Mouse (Mus musculus) CD4-positive, CD25-positive, alpha-beta regulatory T cell, adult 2 months (primary cell): Measurements from ENCODE around the gene Pp2d1.

Experiments
- DNase-seq: peaks from one replicate; pipeline ENCODE4 v3.0.0-alpha.2; 2012; ENCODE audit warnings: low read depth, low spot score

The Pp2d1 gene

DNA sequence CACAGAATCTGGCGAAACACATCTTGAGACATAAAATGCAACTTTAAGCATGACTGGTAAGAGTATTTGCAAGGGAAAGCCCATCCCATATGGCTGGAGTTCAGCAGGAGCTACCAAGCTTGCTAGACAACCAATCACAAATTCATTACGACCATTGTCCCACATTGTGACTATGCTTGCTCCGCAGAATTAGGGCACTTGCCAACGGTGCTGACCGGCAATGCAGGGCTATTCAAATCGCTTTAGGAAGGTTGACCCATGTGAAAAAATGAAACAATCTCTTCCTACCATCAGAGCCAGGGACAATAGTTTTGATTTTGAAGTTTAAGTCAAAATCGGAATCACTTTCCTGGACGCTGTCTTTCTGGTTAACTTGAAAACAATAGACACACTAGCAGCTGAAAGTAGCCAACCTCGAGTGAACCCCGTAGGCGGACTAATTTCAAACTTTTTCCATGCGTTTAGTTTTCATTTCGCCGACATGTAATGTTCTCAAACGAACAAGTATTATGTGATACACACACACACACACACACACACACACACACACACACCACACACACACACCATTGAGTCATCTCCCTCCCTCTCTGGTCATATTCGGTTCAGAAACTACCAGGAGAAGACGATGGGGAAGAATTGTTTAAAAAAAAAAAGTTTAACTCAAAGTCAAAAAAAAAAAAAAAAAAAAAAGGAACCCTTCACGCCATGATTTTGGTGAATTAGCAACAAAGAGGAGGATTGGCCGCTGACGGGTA is 27.1 kb upstream of the Pp2d1 start, which contains the start of gene Kat2b:
Kat2b (plus strand) TSS at position 701 of the 758 bp plus-strand sequence.
- DNase-seq, result peak; percentile 73

DNA sequence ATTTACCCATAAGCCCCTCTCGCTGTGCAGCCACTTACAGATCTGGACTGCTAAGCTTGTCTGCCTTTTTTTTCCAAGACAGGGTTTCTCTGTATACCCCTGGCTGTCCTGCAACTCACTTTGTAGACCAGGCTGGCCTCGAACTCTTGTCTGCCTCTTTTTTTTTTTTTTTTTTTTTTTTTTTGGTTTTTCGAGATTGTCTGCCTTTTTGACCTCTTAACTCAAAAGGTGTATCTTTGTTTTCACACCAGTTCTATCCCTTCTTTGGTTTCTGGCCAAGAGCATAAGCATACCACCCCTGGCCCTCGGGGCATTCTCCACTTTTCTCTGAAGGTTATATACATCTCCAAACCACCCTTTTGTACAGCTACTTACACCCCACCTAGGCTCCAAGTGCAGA is 25.6 kb upstream of the Pp2d1 start:
- DNase-seq, result no peak

DNA sequence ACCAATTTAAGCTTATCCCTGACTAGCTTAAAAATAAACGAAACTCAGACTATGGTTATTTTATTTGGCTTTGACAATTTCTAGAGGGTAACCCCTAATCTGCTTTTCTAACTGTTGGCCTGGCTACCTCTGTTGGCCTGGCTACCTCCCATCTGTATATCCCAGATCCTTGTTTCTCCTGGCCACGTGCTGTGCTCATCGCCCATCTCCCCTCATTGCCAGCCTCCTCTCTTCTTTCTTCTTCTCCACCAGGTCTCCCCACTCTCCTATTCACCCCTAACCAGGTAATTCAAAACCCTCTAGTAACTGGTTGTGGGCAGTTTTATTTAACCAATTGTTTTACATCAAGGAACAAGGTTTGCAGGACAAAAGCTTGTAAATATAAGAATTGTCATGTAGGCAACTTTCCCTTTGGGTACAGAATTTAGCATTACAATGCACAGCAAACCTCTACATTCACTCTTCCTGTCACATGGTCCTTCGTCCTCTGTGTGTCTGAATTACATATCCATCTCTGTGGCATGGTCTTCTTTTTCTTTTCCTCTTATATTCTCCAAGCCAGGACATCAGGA is 22.3 kb upstream of the Pp2d1 start:
- DNase-seq, result no peak

DNA sequence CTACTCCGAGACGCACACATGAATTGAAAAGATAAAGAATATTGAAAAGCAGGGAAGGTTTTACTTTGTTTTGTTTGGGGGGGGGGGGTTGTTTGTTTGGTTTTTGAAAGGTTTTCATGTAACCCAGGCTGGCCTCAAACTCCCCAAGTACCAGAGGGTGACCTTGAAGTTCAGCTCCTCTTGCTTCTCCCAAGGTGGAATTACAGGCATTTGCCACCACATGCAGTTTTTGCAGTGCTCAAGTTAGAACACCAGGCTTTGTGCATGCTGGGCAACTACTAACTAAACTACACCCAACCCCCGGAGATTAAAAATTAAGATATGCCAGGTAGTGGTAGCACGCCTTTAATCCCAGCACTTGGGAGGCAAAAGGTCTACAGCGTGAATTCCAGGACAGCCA is 20.4 kb upstream of the Pp2d1 start:
- no peak for DNase-seq

DNA sequence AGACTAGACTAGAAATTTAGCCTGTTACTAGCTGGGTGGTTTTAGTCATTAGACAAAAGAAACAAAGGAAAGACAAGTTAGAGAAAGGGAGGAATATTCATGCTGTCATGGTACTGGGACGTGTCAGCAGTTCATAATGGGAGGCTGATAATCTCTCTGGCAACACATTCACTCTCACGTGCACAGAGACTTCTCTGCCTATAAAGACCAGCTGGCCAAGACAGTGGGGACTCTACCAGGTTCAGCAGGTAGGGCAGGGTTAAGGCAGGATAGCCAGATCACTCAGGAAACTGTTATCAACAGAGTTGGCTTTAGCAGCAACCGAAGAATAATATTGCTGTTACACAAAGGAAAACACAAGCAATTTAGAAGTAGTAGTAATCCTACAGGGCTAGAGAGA is 18.2 kb upstream of the Pp2d1 start:
- no peak for DNase-seq

DNA sequence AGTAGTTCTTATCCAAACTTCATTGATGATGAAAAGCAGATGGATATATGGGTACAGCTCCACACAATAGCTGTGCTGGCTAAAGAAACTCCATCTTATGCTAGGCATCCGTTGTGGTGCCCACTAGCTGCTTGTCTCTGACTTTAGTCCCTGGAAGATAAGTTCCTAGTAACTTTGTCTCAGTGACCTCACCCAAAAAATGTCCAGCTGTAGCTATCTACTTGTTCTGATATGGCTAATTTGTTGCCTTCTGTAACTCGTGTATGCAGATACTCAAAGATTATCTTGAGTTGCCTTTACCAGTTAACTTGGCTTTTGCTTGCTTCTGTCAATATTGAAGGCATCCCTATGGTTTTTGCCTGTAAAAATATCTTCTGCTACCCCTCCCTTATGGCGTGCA is 15.6 kb upstream of the Pp2d1 start:
- no peak for DNase-seq

DNA sequence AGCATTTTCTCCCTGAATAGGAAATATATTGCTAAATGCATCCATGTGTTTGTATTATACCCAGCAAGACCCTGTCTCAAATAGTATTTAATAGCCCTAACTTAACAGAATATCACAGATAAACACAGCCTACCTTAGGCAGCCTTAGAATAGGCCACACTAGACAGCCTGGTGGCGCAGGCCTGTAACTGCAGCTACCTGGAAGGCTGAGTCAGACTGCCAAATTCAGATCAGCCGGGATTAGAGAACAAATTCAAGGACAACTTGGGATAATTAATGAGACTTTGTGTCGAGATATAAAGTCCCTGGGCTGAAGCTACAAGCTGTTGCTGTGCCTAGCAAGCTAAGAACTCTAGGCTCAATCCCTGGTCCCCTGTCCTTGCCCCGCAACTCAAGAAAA is 14.8 kb upstream of the Pp2d1 start:
- peak; percentile 61 for DNase-seq

DNA sequence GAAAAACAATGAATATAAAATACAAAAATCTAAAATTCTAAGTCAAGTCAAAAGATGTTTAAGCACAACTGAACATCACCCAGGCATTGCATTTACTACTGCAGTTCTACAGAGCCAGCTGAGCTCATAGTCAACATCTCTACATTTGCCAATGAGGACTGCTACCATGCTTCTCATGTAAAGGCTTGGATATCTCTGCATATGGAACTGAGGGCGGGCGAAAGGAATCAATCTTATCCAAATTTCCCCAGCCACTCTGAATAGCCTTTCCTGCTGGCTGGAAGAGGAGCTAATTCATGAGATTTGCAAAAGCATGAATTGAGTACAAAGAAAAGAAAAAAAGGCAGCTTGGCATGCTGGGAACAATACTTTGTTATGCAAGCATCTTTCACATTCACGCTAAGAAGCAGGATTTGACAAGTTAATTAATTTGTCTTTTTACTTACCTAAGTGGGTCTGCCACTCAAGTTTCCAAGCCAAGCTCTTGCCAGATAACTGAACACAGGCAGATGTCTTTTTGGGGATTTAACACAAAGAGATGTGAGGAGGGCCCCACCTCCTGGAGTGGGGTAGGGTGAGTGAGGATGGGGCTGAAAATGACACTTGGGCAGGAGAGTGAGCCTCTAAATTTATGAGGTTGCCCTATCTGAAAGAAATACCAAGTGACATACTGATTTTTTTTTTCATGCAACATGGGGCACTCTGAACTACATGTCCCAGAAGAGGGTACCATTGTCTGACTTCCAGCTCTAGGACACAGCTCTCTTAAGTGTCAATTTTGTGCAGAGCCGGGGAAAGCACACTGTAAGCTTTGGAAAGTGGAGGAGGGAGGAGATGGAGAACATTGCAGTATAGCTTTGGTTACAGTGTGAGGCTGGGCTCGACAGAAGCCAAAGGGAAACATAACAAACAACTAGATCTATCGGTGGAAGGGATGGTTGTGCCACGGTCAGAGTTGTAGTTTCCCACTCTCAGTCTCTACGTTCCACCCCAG is 12.4 kb upstream of the Pp2d1 start:
- no peak for DNase-seq

DNA sequence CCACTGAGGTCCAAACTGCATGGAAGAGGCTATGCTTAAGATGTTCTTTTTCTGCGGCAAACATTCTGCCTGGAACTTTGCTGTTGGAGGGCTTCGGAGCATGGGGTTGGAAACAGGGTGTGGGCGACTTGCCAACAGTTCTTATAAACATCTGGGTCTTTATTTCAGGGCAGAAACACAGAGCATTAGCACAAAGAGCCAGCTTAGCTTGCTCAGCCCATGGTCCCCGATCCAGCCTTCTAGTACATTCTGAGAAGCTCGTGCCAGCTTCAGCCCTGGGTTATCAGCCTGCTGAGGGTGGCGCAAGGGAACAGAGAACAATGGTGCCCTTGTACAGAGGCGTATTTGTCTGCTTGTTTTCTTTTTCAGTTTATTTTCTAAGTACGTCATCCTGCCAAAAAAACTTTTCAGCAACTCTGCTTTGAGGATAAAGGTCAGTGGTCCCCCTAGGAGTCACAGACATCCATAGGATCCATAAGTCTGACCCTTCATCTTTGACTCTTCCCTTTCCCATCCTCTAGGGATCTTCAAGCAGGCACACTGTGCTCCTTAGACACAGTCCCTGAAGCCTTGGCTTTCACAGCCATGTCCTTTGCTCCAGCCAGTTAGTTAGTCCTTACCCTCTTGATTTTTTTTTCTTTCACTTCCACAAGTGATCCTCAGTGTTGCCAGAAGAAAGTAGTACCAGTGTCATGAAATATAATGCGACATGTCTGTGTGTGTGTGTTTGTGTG is 4.5 kb upstream of the Pp2d1 start:
- DNase-seq, result no peak

DNA sequence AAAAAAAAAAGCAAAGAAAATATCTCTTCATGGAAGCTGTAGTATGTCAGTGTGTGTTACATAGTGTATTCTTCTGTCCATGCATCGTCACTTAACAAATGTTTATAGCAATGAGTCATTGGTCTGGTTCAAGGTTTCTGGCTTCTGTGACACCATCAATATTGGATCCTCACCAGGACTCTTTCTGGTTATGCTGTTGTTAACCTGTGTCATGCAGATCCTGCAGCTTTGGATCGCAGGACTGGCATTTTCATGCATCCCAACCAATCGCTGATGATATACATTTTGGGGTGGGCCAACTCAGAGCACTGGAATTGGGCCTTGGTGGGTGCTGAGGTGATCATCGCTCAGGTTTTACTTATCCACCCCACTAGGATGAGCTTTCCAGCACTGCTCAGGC is 3.3 kb upstream of the Pp2d1 start:
- DNase-seq, result no peak

DNA sequence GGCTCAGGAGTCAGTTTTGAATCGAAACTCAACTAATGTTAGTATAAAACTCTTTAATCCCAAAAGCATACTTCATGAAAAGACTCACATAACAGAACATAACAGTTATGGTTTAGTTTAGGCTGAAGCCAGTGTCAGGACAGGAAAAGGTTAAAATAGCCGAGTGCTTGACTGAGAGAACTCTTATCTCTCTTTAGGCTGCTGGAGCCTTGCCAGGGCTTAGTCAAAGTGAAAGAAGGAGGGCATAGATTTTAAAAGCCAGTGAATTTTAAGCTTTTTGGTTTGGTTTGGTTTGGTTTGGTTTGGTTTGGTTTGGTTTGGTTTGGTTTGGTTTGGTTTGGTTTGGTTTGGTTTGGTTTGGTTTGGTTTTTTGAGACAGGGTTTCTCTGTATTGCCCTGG is 6.8 kb downstream of the Pp2d1 start:
- DNase-seq, result peak; percentile 69

DNA sequence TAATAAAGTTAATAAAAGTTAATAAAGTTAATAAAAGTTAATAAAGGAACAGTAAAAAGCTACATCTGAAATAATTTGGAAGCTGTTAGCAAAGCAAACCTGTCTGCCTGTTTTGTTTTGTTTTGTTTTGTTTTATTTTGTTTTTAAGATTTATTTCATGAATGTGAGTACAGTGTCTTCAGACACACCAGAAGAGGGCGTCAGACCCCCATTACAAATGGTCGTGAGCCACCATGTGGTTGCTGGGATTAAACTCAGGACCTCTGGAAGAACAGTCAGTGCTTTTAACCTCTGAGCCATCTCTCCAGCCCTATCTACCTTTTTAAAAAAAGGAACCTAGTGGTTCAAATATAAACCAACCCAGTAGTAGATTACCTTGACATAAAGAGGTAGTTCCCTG is 8.1 kb downstream of the Pp2d1 start:
- peak; percentile 46 for DNase-seq

DNA sequence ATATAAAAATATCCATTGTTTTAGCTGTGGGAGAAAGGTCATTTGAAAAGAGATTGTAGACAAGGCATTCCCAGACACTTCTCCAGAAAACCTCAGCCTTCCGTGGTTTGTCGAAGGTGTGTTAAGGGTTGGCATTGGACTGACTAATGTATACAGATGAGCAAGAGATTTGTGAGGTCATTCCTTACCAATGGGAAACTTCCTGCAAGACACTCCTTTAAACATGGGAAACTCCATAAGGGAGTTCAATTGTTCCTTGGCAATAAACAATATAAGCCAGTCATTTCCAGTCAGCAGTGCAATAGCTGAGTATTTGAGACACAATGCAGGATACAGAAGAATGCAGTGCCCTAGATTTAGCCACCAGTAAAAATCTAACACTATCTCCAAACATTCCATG is 11.2 kb downstream of the Pp2d1 start:
- DNase-seq, result no peak

DNA sequence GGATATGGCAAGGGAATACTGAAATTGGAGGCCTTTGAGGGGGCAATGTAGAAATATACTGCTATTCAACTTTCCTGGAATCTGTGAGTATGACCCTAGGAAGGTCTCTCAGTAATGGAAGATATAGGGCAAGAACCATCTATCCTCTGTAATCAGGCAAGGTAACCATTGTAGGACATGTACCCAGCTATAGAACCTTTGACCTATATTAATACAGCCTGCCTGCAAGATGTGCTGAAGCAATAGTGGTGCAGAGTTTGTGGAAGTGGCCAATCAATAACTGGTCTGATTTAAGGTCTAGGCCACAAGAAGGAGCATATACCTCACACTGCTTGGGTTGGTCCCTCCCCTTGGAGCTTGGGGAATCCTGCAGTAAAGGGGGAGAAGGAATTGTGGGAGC is 18.7 kb downstream of the Pp2d1 start:
- DNase-seq, result no peak

DNA sequence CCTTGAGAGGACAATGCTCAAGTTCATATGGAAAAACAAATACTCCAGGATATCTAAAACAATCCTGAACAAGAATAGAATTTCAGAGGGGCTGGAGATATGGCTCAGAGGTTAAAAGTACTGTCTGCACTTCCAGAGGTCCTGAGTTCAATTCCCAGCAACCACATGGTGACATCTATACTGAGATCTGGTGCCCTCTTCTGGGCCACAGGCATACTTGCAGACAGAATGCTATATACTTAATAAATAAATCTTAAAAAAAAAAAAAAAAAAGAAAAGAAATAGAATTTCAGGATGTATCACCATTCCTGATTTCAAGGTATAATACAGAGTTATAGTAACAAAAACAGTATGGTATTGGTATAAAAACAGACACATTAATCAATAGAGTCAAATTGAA is 19.9 kb downstream of the Pp2d1 start:
- peak; percentile 21 for DNase-seq

DNA sequence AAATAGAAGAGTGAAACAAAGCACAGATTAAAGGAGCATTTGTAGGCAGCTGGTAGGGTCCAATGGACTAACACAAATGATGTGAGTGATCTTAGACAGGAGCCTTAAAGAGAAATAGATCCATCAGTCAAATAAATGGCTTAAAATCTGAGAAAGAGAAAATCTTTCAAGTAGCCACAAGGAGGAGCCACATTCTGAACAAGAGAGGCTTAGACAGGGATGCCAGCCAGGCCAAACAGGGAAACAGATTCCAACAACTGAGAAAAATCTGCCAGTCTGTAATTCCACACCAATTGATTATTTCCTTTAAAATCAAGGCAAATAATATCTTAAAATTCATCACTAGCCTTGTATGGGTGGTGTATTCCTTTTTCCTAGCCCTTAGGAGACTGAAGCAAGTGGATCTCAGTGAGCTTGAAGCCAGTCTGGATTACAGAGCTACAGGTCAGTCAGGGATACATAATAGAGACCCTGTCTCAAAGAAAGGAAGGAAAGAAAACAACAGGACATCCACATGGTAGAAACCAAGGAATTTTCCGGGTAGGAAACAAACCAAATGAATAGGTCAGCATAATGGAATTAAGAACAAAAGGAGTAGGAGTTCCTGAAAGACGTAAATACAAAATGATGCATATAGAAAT is 26.8 kb downstream of the Pp2d1 start:
- DNase-seq, result peak; percentile 53

DNA sequence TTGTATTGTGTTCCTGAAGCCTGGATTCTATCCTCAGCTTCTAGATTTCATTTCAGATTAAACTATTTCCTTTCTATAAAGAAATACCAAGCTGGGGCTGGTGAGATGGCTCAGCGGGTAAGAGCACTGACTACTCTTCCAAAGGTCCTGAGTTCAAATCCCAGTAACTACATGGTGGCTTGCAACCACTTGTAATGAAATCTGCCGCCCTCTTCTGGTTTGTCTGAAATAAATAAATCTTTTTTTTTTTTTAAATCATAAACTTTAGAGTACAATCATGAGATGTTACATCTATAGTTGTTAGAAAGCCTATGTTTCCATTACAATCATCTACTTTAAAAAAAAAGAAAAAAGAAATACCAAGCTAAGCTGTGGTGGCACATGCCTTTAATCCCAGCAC is 36.3 kb downstream of the Pp2d1 start:
- no peak for DNase-seq

DNA sequence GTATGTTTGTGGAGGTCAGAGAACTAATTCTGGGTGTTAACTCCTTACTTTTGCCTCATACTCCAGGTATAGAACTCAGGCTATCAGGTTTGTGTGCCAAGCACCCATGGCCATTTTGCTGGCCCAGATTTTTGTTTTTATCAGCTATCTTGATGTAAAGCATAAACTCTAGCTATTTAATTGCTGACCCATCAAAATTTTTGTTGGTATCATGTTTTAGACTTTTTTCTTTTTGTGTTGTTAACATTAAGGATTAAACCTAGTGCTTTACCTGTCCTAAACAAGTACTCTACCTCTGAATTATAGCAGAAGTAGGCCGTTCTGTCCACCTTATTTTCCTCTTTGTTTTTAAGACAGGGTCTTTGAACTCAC is 50.3 kb downstream of the Pp2d1 start:
- no peak for DNase-seq

DNA sequence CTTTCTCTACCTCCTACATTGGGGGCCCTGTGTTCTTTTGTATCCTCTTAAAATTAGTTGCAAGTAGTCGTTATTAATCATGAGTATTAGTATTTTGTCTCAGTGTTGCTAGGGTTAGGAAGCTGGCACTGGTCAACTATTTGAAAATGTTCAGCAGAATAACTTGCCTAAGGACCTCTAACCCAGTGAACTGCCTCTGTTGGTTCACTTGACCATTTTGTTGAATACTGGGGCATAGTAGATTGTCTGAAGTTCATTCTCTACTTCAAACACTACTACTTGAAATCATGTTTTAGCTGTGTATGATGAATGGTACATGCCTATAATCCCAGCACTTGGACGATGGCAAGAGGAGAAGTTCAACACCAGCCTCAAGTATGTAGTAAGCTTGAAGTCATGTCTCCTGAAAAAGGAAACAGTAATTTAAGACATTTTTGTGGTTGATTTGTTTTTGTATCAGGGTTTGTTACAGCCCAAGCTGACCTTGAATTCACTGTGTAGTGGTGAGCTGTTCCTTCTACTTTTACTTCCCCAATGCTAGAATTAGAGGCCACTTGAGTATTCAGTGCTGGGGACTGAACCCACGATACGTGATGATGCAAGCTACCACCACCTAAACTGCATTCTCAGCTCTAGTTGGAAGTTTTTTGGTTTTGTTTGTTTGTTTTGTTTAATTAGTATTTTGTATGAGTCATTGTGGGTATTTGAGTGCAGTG is 50.8 kb downstream of the Pp2d1 start:
- DNase-seq, result no peak

DNA sequence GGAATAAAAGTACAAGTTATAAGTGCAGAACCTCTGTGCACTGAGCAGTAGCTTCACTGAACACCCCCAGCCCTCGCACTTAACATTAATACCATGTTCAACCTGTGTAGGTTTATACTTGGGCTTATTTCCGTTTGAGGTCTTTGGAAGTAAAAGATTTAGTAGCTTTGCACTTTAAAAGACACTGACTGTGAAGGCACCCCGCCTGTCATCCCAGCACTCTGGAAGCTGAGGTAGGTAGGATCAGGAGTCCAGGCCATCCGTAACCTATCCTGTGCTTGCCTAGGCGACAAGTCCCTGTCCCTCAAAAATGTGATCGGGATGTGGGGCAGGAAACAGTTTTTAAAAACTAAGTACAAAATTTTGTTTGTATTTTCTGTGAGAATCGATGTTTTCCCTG is 58.8 kb downstream of the Pp2d1 start:
- DNase-seq, result peak; percentile 16

DNA sequence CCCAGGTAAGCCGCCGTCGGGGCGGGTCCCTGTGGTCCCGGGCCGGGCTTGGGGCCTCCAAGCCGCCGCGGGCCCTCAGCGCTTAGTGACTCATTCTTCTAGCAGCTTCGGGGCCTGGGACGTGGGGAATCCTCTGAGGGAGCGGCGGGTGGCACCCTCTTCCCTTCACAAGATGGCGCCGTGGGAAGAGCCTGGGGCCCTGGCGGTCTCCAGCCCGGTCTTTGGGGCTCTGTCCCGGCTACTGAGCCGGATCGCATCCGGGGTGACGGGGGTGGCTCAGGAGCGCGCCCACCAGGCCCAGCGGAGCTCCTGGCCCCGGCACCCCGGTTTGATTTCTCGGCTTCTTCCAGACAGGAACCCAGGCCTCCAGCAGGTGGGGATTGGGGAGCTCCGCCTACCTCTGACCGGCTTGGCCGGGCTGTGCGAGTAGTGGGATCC is 59.6 kb downstream of the Pp2d1 start:
- peak; percentile 73 for DNase-seq
